Mouse (Mus musculus) midbrain, embryonic 12.5 days (tissue): Measurements from ENCODE around the gene Naa40. TPM values are rescaled to one million over a fixed set of nuclear protein-coding genes. Genes with fewer than 3 reads are reported as not detected.

Experiments
- ATAC-seq: fragments of 200-750 bp; cut with Nextera tagmentation; 2 replicates; pipeline ENCODE4 v1.8.0; 2017; ENCODE audit warnings: low read depth, moderate TSS enrichment, moderate library complexity; ENCODE audit not compliant: low FRiP score
- H3K27ac ChIP-seq: fragments of 300-500 bp; sonication (generic); replicated peaks from 2 replicates; pipeline ENCODE4 v1.5.1; 2016; ENCODE audit warnings: mild to moderate bottlenecking
- H3K27me3 ChIP-seq: fragments of 300-500 bp; sonication (generic); 2 replicates; pipeline ENCODE4 v1.6.1; 2016; ENCODE audit warnings: mild to moderate bottlenecking
- H3K36me3 ChIP-seq: fragments of 300-500 bp; sonication (generic); 2 replicates; pipeline ENCODE4 v1.6.1; 2016
- H3K4me1 ChIP-seq: fragments of 300-500 bp; sonication (generic); 2 replicates; pipeline ENCODE4 v1.6.1; 2016
- H3K4me2 ChIP-seq: fragments of 300-500 bp; sonication (generic); replicated peaks from 2 replicates; pipeline ENCODE4 v1.6.1; 2016; ENCODE audit warnings: mild to moderate bottlenecking, moderate library complexity
- H3K4me3 ChIP-seq: fragments of 300-500 bp; sonication (generic); 2 replicates; pipeline ENCODE4 v1.5.1; 2016; ENCODE audit warnings: mild to moderate bottlenecking
- H3K9ac ChIP-seq: fragments of 300-500 bp; sonication (generic); replicated peaks from 2 replicates; pipeline ENCODE4 v1.6.1; 2016; ENCODE audit warnings: mild to moderate bottlenecking, moderate library complexity
- H3K9me3 ChIP-seq: fragments of 300-500 bp; sonication (generic); 2 replicates; pipeline ENCODE4 v1.6.1; 2016; ENCODE audit warnings: mild to moderate bottlenecking
- WGBS: fragments of 180-500 bp; shearing (Covaris S2); methylation state at CpG from one replicate; pipeline ENCODE4 v1.1.7; 2016; 5-methylcytosine and 5-hydroxymethylcytosine counted together
- polyA plus RNA-seq: library from polyadenylated mRNA; unstranded; fragments of >200 nt; fragmentation: Nextera tagmentation; extraction: Ambion mirVana; gene quantifications from 2 replicates; pipeline ENCODE4 v1.2.1, GENCODE M21; 2016

Naa40 gene
- 88.4 and 91.0 TPM in 2 replicates for polyA plus RNA-seq

- Histone ChIP-seq H3K4me1 (peaks cover 29% of the 10 kb centered on the region), H3K27me3 (peaks cover 21% of the 10 kb centered on the region), H3K36me3 (no peaks in the 10 kb centered on the region), H3K4me3 (peak within 1 kb of the TSS; percentile 60), H3K9ac (peak within 1 kb of the TSS; percentile 88), H3K27ac (peak within 1 kb of the TSS; percentile 83), H3K9me3 (no peaks in the 10 kb centered on the region), H3K4me2 (peak within 1 kb of the TSS; percentile 87)
- WGBS, result under 1% methylated on average over 73 of the region's 80 CpGs
- peak; percentile 97 for ATAC-seq
These were observed at the start of gene Naa40 for GRCm38 (mm10) chr19:7240782-7241690. Naa40 (minus strand) TSS chr19:7241183.

- no peak for ATAC-seq
- Histone ChIP-seq H3K27ac (no peak overlapping the region), H3K4me3 (no peak overlapping the region), H3K9ac (no peak overlapping the region), H3K9me3 (no peaks in the 10 kb centered on the region), H3K27me3 (no peaks in the 10 kb centered on the region), H3K4me2 (no peak overlapping the region), H3K4me1 (peaks cover 3% of the 10 kb centered on the region; the same call in 1 of the 2 replicates), H3K36me3 (peaks cover 43% of the 10 kb centered on the region)
- 80% methylated on average over 2 of the region's 2 CpGs for WGBS
These were observed 48.8 kb upstream of the Naa40 start for GRCm38 (mm10) chr19:7289767-7290166.

- Histone ChIP-seq H3K27me3 (no peaks in the 10 kb centered on the region), H3K36me3 (peaks cover 58% of the 10 kb centered on the region), H3K4me2 (no peak overlapping the region), H3K4me3 (no peak overlapping the region), H3K9ac (no peak overlapping the region), H3K4me1 (peaks cover 3% of the 10 kb centered on the region; the same call in 1 of the 2 replicates), H3K27ac (no peak overlapping the region), H3K9me3 (no peaks in the 10 kb centered on the region)
- no peak for ATAC-seq
- 88% methylated on average over 3 of the region's 3 CpGs for WGBS
These were observed 47.3 kb upstream of the Naa40 start for GRCm38 (mm10) chr19:7288288-7288687.

- 90% methylated on average over 12 of the region's 12 CpGs for WGBS
- Histone ChIP-seq H3K4me3 (no peak overlapping the region), H3K9ac (no peak overlapping the region), H3K4me1 (no peaks in the 10 kb centered on the region), H3K4me2 (no peak overlapping the region), H3K27me3 (no peaks in the 10 kb centered on the region), H3K9me3 (no peaks in the 10 kb centered on the region), H3K36me3 (peaks cover 74% of the 10 kb centered on the region), H3K27ac (no peak overlapping the region)
- no peak for ATAC-seq
These were observed 45.8 kb upstream of the Naa40 start for GRCm38 (mm10) chr19:7286563-7287315.

GRCm38 (mm10) chr19:7280557-7281330 is 39.8 kb upstream of the Naa40 start:
- H3K4me1 ChIP-seq, result peaks cover 14% of the 10 kb centered on the region
- ATAC-seq, result no peak
- H3K9ac ChIP-seq, result no peak overlapping the region
- H3K36me3 ChIP-seq, result peaks cover 81% of the 10 kb centered on the region
- WGBS, result 88% methylated on average over 18 of the region's 18 CpGs
- no peak overlapping the region for H3K4me2 ChIP-seq
- no peak overlapping the region for H3K4me3 ChIP-seq
- H3K27ac ChIP-seq, result no peak overlapping the region; the same call in 1 of the 2 replicates
- H3K9me3 ChIP-seq, result no peaks in the 10 kb centered on the region
- no peaks in the 10 kb centered on the region for H3K27me3 ChIP-seq

GRCm38 (mm10) chr19:7279114-7279513 is 38.1 kb upstream of the Naa40 start:
- Histone ChIP-seq H3K4me3 (no peak overlapping the region), H3K4me2 (no peak overlapping the region), H3K9ac (0 out of 2 replicates have a peak overlapping the region, but pooled peaks have one; percentile 12), H3K4me1 (peaks cover 29% of the 10 kb centered on the region), H3K9me3 (no peaks in the 10 kb centered on the region), H3K27ac (peak overlapping the region; percentile 83), H3K27me3 (no peaks in the 10 kb centered on the region), H3K36me3 (peaks cover 81% of the 10 kb centered on the region)
- WGBS, result 39% methylated on average over 6 of the region's 6 CpGs
- no peak for ATAC-seq

GRCm38 (mm10) chr19:7278200-7278906 is 37.4 kb upstream of the Naa40 start:
- H3K36me3 ChIP-seq, result peaks cover 81% of the 10 kb centered on the region
- H3K9me3 ChIP-seq, result no peaks in the 10 kb centered on the region
- no peaks in the 10 kb centered on the region for H3K27me3 ChIP-seq
- H3K27ac ChIP-seq, result peak overlapping the region; percentile 83
- no peak for ATAC-seq
- H3K4me2 ChIP-seq, result no peak overlapping the region
- 0 out of 2 replicates have a peak overlapping the region, but pooled peaks have one; percentile 12 for H3K9ac ChIP-seq
- 85% methylated on average over 6 of the region's 6 CpGs for WGBS
- peaks cover 32% of the 10 kb centered on the region for H3K4me1 ChIP-seq
- no peak overlapping the region for H3K4me3 ChIP-seq

- Histone ChIP-seq H3K36me3 (peaks cover 81% of the 10 kb centered on the region), H3K4me3 (no peak overlapping the region), H3K9me3 (no peaks in the 10 kb centered on the region), H3K9ac (no peak overlapping the region; the same call in 1 of the 2 replicates), H3K4me2 (no peak overlapping the region), H3K27ac (peak overlapping the region; percentile 83), H3K4me1 (peaks cover 38% of the 10 kb centered on the region), H3K27me3 (no peaks in the 10 kb centered on the region)
- 68% methylated on average over 7 of the region's 7 CpGs for WGBS
- no peak for ATAC-seq
These were observed 35.8 kb upstream of the Naa40 start for GRCm38 (mm10) chr19:7276796-7277195.

- H3K4me2 ChIP-seq, result peak overlapping the region; percentile 16
- H3K4me3 ChIP-seq, result no peak overlapping the region
These were observed 35.2 kb upstream of the Naa40 start for GRCm38 (mm10) chr19:7276053-7276659.

GRCm38 (mm10) chr19:7275131-7275789 is 34.3 kb upstream of the Naa40 start:
- Histone ChIP-seq H3K9me3 (no peaks in the 10 kb centered on the region), H3K4me2 (no peak overlapping the region), H3K27ac (peak overlapping the region; percentile 83), H3K9ac (peak overlapping the region; percentile 29), H3K27me3 (no peaks in the 10 kb centered on the region), H3K36me3 (peaks cover 84% of the 10 kb centered on the region), H3K4me1 (peaks cover 53% of the 10 kb centered on the region), H3K4me3 (no peak overlapping the region)
- ATAC-seq, result peak; percentile 21; the same call in 1 of the 2 replicates
- 60% methylated on average over 7 of the region's 7 CpGs for WGBS

More at GRCm38 (mm10) chr19:7276053-7276659, 35.2 kb upstream of the Naa40 start:
- Histone ChIP-seq H3K36me3 (peaks cover 81% of the 10 kb centered on the region), H3K9me3 (no peaks in the 10 kb centered on the region), H3K9ac (peak overlapping the region; percentile 45; the same call in 1 of the 2 replicates), H3K27ac (peak overlapping the region; percentile 83), H3K4me1 (peaks cover 44% of the 10 kb centered on the region), H3K27me3 (no peaks in the 10 kb centered on the region)
- ATAC-seq, result peak; percentile 63
- 26% methylated on average over 7 of the region's 7 CpGs for WGBS
